Mouse (Mus musculus) neutrophil, adult 5-6 weeks (primary cell): ENCODE data around the gene Vps11. TPM values are rescaled to one million over a fixed set of nuclear protein-coding genes. Genes with fewer than 3 reads are reported as not detected.
"Not testable (repeated sequence)": the region's sequence is repeated elsewhere in the genome, so short reads cannot be mapped to it uniquely, and the experiment has no call there.

Source experiments
- ATAC-seq: fragments of 151-379, 151-347 bp; 2 replicates; pipeline ENCODE4 v1.8.0; 2017; ENCODE audit warnings: mild to moderate bottlenecking, moderate TSS enrichment; ENCODE audit not compliant: insufficient number of reproducible peaks, poor library complexity, low FRiP score, severe bottlenecking; ENCODE audit errors: extremely low read depth
- total RNA-seq: library from RNA; stranded (forward); fragments of 200-1000 nt; gene quantifications from 2 replicates; pipeline ENCODE4 v1.2.3, GENCODE M21; 2017

The Vps11 gene
- total RNA-seq, 1 experiment from 2014 or later, result 37.4 TPM

GRCm38 (mm10) chr9:44337436-44338169 is 23.9 kb downstream of the Vps11 start:
- ATAC-seq, result no peak

GRCm38 (mm10) chr9:44336964-44337363 is 24.5 kb downstream of the Vps11 start:
- ATAC-seq, result no peak

GRCm38 (mm10) chr9:44336513-44336912 is 25.0 kb downstream of the Vps11 start:
- ATAC-seq, result not testable (repeated sequence)

DNA sequence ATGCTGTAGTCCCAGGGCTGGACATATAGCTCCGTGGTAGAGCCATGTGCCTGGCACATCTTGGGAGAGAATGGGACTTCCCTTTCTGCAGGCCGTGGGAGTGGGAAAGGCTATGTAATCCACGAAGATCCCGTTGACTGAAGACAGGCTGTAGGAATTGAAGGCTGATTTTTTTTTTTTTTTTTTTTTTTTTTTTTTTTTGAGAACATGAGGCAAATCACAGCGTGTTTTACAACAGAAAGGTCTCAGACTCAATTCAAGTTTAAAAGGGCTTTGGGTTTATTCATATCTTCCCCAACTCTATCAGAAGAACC is 25.4 kb downstream of the Vps11 start:
- no peak for ATAC-seq

- ATAC-seq, result no peak
Observed at GRCm38 (mm10) chr9:44335331-44336092, 26.0 kb downstream of the Vps11 start.

DNA sequence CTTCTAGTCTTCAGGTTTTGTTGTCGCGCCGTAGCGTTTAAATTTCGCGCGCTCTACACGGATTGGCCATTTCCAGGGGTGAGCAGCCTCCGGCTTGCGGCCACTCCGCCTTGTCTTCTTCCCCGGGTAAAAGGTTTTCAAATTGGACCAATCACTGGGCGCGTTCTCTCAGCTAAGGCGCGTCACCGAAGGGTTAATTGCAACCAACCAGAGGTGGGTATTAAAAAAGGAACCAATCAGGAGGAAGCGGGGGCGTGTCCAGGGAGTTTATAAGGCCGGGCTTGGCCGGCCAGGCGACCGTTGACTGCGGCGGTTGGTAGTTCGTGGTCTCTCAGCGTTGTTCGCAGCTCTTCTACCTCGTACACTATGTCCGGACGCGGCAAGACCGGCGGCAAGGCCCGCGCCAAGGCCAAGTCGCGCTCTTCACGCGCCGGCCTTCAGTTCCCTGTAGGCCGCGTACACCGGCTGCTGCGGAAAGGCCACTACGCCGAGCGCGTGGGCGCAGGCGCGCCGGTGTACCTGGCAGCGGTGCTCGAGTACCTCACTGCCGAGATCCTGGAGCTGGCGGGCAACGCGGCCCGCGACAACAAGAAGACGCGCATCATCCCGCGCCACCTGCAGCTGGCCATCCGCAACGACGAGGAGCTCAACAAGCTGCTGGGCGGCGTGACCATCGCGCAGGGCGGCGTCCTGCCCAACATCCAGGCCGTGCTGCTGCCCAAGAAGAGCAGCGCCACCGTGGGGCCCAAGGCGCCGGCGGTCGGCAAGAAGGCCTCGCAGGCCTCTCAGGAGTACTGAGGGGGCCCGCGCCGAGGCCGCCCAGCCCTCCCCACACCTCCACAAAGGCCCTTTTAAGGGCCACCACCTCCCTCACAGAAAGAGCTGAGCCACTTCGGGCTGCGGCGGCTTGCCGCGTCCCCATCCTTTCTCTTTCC is 26.8 kb downstream of the Vps11 start, which contains the start of gene H2afx:
Gene H2afx, plus strand, starts transcription at position 299 of the 935 bp plus-strand sequence.
- ATAC-seq, result peak; percentile 96

DNA sequence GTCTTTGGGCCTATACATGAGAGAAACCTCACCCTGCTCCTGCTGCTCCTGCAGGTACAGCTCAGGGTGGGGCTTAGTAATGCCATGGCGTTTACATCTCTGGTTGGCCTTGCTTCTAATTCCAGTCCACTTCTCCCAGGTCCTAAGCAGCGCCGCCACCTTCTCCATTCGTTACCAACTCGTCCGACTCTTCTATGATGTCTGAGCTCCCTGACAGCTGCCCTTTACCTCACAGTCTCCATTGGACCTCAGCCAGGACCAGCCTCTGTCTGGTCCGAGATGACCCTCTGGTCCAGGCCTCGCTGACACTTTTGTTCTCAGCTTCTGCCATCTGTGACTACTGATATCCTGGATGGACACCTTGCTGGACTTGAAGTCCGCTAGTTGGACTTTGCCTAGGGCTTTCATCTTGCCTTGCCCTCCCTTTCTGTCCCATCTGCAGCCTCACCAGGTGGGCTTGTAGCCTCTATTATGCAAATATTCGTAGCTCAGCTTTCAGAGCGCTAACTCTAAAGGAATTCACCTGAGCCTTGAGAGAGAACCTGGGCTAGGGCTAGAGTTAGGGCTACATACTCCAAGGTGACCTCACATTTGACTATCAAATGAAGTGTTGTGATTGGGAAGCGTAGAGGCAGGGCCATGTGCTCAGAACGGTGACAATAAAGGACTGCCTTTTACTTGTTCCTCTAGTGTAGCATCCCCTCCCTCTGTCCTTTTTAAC is 28.4 kb downstream of the Vps11 start:
- no peak for ATAC-seq

DNA sequence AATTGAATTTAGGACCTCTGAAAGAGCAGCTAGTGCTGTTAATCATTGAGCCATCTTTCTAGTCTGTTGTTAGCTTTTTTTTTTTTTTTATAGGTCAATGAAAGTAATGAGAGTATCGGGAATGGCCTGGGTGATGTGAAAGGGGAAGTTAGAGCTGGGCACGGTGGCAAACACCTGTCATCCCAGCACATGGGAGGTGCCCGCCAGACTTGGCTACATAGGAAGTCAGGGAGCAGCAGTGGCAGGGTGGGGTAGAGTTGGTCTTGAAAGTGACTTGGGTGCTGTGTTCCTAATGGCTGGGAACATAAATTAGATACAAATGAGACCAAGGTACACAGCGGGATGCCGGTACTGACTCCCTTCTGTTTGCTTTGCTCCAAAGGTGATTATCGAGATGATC is 30.7 kb downstream of the Vps11 start:
- no peak for ATAC-seq

- no peak for ATAC-seq
Observed at GRCm38 (mm10) chr9:44327926-44328325, 33.5 kb downstream of the Vps11 start.

GRCm38 (mm10) chr9:44327064-44327711 is 34.3 kb downstream of the Vps11 start:
- ATAC-seq, result no peak

- ATAC-seq, result peak; percentile 78
Observed at GRCm38 (mm10) chr9:44326371-44327063, 35.0 kb downstream of the Vps11 start.

- no peak for ATAC-seq
Observed at GRCm38 (mm10) chr9:44325768-44326370, 35.6 kb downstream of the Vps11 start, which contains the start of gene Dpagt1. Gene Dpagt1 (plus strand): TSS chr9:44326019.

- ATAC-seq, result not testable (repeated sequence)
Observed at GRCm38 (mm10) chr9:44325032-44325767, 36.3 kb downstream of the Vps11 start.

GRCm38 (mm10) chr9:44324147-44324546 is 37.3 kb downstream of the Vps11 start:
- no peak for ATAC-seq

GRCm38 (mm10) chr9:44323656-44324055 is 37.8 kb downstream of the Vps11 start:
- not testable (repeated sequence) for ATAC-seq

GRCm38 (mm10) chr9:44320799-44321133 is 40.7 kb downstream of the Vps11 start:
- no peak for ATAC-seq
